Mouse (Mus musculus) megakaryocyte-erythroid progenitor cell, adult 5-6 weeks (primary cell): ENCODE data around the gene Pde6d. TPM values are rescaled to one million over a fixed set of nuclear protein-coding genes. Genes with fewer than 3 reads are reported as not detected.

Experiments used
- total RNA-seq, 2 experiments: library from RNA; stranded (forward) in 1 of 2; stranded (reverse) in 1 of 2; fragments of 200-1000, 215-1000 nt in 1 of 2; fragments of >200 nt in 1 of 2; fragmentation: Nextera tagmentation in 1 of 2; gene quantifications; 2 replicates each; pipeline ENCODE4 v1.2.3; 2014 to 2017

Pde6d gene
- total RNA-seq, 2 experiments from 2014 or later = 13.2 to 52.7 TPM

Other genes with a start within 250 kb of the Pde6d start
- 973 and 1,006 TPM in 2 replicates for gene Ncl, start 223.2 kb downstream of the Pde6d start, total RNA-seq (2014; fragmentation: Nextera tagmentation)
- gene Ncl, start 223.2 kb downstream of the Pde6d start, total RNA-seq (2017) = 1,472 and 1,577 TPM in 2 replicates
- not detected in 2 replicates for gene Nmur1, start 156.4 kb downstream of the Pde6d start, total RNA-seq (2014; fragmentation: Nextera tagmentation)
- not detected in 2 replicates for gene Nmur1, start 156.4 kb downstream of the Pde6d start, total RNA-seq (2017)
- not detected in 2 replicates for gene Tex44, start 156.3 kb downstream of the Pde6d start, total RNA-seq (2014; fragmentation: Nextera tagmentation)
- gene Tex44, start 156.3 kb downstream of the Pde6d start, total RNA-seq (2017) = not detected in 2 replicates
- gene Ptma, start 55.9 kb downstream of the Pde6d start, total RNA-seq (2014; fragmentation: Nextera tagmentation) = 2,834 and 3,273 TPM in 2 replicates
- 4,983 and 7,914 TPM in 2 replicates for gene Ptma, start 55.9 kb downstream of the Pde6d start, total RNA-seq (2017)
- 21.2 and 25.6 TPM in 2 replicates for gene Cops7b, start 275 bp upstream of the Pde6d start, total RNA-seq (2014; fragmentation: Nextera tagmentation)
- 17.2 and 19.1 TPM in 2 replicates for gene Cops7b, start 275 bp upstream of the Pde6d start, total RNA-seq (2017)
- not detected in 2 replicates for gene Nppc, start 87.9 kb upstream of the Pde6d start, total RNA-seq (2014; fragmentation: Nextera tagmentation)
- 0.70 and 0.80 TPM in 2 replicates for gene Nppc, start 87.9 kb upstream of the Pde6d start, total RNA-seq (2017)
- gene Dis3l2, start 121.2 kb upstream of the Pde6d start, total RNA-seq (2014; fragmentation: Nextera tagmentation) = 33.2 and 36.8 TPM in 2 replicates
- 22.8 and 36.6 TPM in 2 replicates for gene Dis3l2, start 121.2 kb upstream of the Pde6d start, total RNA-seq (2017)